Mouse (Mus musculus): Measurements from ENCODE around the gene Stk31.
"Not testable (repeated sequence)": the region's sequence is repeated elsewhere in the genome, so short reads cannot be mapped to it uniquely, and the experiment has no call there.

Stk31 gene

GRCm38 (mm10) chr6:49395316-49395715 lies at the start of gene Stk31:
Stk31 (plus strand) TSS chr6:49395604.
- DNase-seq (ENCODE audit: low spot score in 2 of 2), result no peak

- DNase-seq (ENCODE audit: low spot score in 2 of 2), result no peak
Observed at GRCm38 (mm10) chr6:49349826-49350225, 45.6 kb upstream of the Stk31 start.

GRCm38 (mm10) chr6:49354613-49355012 lies 40.8 kb upstream of the Stk31 start:
- no peak for DNase-seq (ENCODE audit: low spot score in 2 of 2)

GRCm38 (mm10) chr6:49355171-49355570 lies 40.2 kb upstream of the Stk31 start:
- no peak for DNase-seq (ENCODE audit: low spot score in 2 of 2)

- no peak for DNase-seq (ENCODE audit: low spot score in 2 of 2)
Observed at GRCm38 (mm10) chr6:49360420-49360819, 35.0 kb upstream of the Stk31 start.

- DNase-seq (ENCODE audit: low spot score in 2 of 2), result peak; percentile 39 to 68
Observed at GRCm38 (mm10) chr6:49367159-49368054, 28.0 kb upstream of the Stk31 start, which contains the start of gene Fam221a. Fam221a (plus strand) TSS chr6:49367739.

- DNase-seq (ENCODE audit: low spot score in 2 of 2), result no peak
Observed at GRCm38 (mm10) chr6:49368212-49368611, 27.2 kb upstream of the Stk31 start.

GRCm38 (mm10) chr6:49372705-49373104 lies 22.7 kb upstream of the Stk31 start:
- no peak for DNase-seq (ENCODE audit: low spot score in 2 of 2)

- DNase-seq (ENCODE audit: low spot score in 2 of 2), result no peak
Observed at GRCm38 (mm10) chr6:49373943-49374342, 21.5 kb upstream of the Stk31 start.

- DNase-seq (ENCODE audit: low spot score in 2 of 2), result no peak
Observed at GRCm38 (mm10) chr6:49378328-49378727, 17.1 kb upstream of the Stk31 start.

GRCm38 (mm10) chr6:49394276-49394675 lies 1.1 kb upstream of the Stk31 start:
- DNase-seq (ENCODE audit: low spot score in 2 of 2), result no peak

- peak in 1 of 2 experiments; percentile 12 for DNase-seq (ENCODE audit: low spot score in 2 of 2)
Observed at GRCm38 (mm10) chr6:49397466-49397865, 2.1 kb downstream of the Stk31 start.

GRCm38 (mm10) chr6:49398365-49398764 lies 3.0 kb downstream of the Stk31 start:
- DNase-seq (ENCODE audit: low spot score in 2 of 2), result no peak

GRCm38 (mm10) chr6:49410830-49411229 lies 15.4 kb downstream of the Stk31 start:
- no peak for DNase-seq (ENCODE audit: low spot score in 2 of 2)

- DNase-seq (ENCODE audit: low spot score in 2 of 2), result not testable (repeated sequence)
Observed at GRCm38 (mm10) chr6:49412967-49413366, 17.6 kb downstream of the Stk31 start.

- DNase-seq (ENCODE audit: low spot score in 2 of 2), result no peak
Observed at GRCm38 (mm10) chr6:49415971-49416370, 20.6 kb downstream of the Stk31 start.

GRCm38 (mm10) chr6:49437306-49437705 lies 41.9 kb downstream of the Stk31 start:
- no peak for DNase-seq (ENCODE audit: low spot score in 2 of 2)

GRCm38 (mm10) chr6:49458112-49458511 lies 62.7 kb downstream of the Stk31 start:
- no peak for DNase-seq (ENCODE audit: low spot score in 2 of 2)

GRCm38 (mm10) chr6:49483205-49483604 lies 87.8 kb downstream of the Stk31 start:
- DNase-seq (ENCODE audit: low spot score in 2 of 2), result no peak

- DNase-seq (ENCODE audit: low spot score in 2 of 2), result no peak
Observed at GRCm38 (mm10) chr6:49491526-49491925, 96.1 kb downstream of the Stk31 start.

- peak; percentile 68 to 79 for DNase-seq (ENCODE audit: low spot score in 2 of 2)
Observed at GRCm38 (mm10) chr6:49519053-49519452, 123.6 kb downstream of the Stk31 start.
